Mouse (Mus musculus) CH12.LX (cell line): Measurements from ENCODE around the gene Arl2.

Source experiments
- CTCF ChIP-seq, 2 experiments: IDR thresholded peaks in 1 of 2; conservative IDR thresholded peaks in 1 of 2; 2 replicates each; pipeline ENCODE4 v1.5.1; 2011 to 2012; ENCODE audit warnings: low read depth in 2 of 2, low read length in 2 of 2, improper control_type of control experiment in 1 of 2, inconsistent platforms in 1 of 2, mild to moderate bottlenecking in 1 of 2, moderate library complexity in 1 of 2
- POLR2A ChIP-seq: IDR thresholded peaks from 2 replicates; pipeline ENCODE4 v1.6.1; 2011; ENCODE audit warnings: low read depth, mild to moderate bottlenecking, improper control_type of control experiment, low read length
- TCF12 ChIP-seq: IDR thresholded peaks from 2 replicates; pipeline ENCODE4 v1.6.1; 2014; ENCODE audit warnings: low read depth, mild to moderate bottlenecking, inconsistent platforms, low read length, improper control_type of control experiment

DNA sequence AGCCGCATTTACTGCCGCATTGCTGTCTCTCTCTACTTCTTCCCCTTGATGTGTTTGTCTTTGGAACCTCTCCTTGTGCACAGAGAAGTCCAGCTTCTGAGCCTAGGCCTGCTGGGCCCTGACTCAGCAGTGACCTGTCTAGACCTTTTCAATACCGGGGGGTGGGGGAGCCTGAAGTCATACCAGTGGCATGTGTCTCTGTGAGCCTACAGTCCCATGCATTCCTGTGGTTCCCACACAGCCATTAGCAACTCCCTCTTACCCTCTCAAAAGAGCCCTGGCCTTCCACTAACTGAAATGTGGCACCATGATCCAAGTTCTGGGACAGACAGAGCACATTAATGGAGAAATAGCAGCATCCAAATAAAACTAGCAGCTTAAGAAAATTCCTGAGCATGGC, 5.0 kb downstream of the Arl2 start:
- TF ChIP-seq CTCF (conservative IDR thresholded peaks at IDR 0.05 in 1 of 2, IDR thresholded peaks at IDR 0.05 in 1 of 2; ENCODE audit: low read depth in 2 of 2, low read length in 2 of 2) (no peak), POLR2A (no peak), TCF12 (no peak)
